Mouse (Mus musculus) MEL (cell line): ENCODE results near the gene Gpr146.

Source experiments
- CHD2 ChIP-seq: IDR thresholded peaks from 2 replicates; pipeline ENCODE4 v1.6.1; 2011; ENCODE audit warnings: low read length, improper control_type of control experiment
- CTCF ChIP-seq, 3 experiments: IDR thresholded peaks in 2 of 3; conservative IDR thresholded peaks in 1 of 3; 2 replicates each; pipeline ENCODE4 v1.5.1; 2011 to 2012; ENCODE audit warnings: low read length in 3 of 3, low read depth in 2 of 3, mild to moderate bottlenecking in 2 of 3, improper control_type of control experiment in 1 of 3, inconsistent platforms in 1 of 3, mixed read lengths in 1 of 3, moderate library complexity in 1 of 3; ENCODE audit not compliant: control insufficient read depth in 1 of 3, insufficient read depth in 1 of 3, poor library complexity in 1 of 3, severe bottlenecking in 1 of 3
- ELF1 ChIP-seq: IDR thresholded peaks from 2 replicates; pipeline ENCODE4 v1.6.1; 2014; ENCODE audit warnings: low read depth, mild to moderate bottlenecking, inconsistent platforms, low read length, improper control_type of control experiment, moderate library complexity
- JUND ChIP-seq: IDR thresholded peaks from 2 replicates; pipeline ENCODE4 v1.6.1; 2011; ENCODE audit warnings: low read depth, mild to moderate bottlenecking, improper control_type of control experiment, low read length
- POLR2A ChIP-seq, 2 experiments: IDR thresholded peaks; 2 replicates each; pipeline ENCODE4 v1.6.1; 2011 to 2012; ENCODE audit warnings: low read length in 2 of 2, mild to moderate bottlenecking in 2 of 2, control low read depth in 1 of 2, improper control_type of control experiment in 1 of 2, low read depth in 1 of 2, moderate library complexity in 1 of 2; ENCODE audit not compliant: control insufficient read depth in 1 of 2, insufficient read depth in 1 of 2, poor library complexity in 1 of 2
- POLR2AphosphoS2 ChIP-seq: IDR thresholded peaks from 2 replicates; pipeline ENCODE4 v1.6.1; 2011; ENCODE audit warnings: low read length, improper control_type of control experiment
- RAD21 ChIP-seq: IDR thresholded peaks from 2 replicates; pipeline ENCODE4 v1.6.1; 2011; ENCODE audit warnings: mild to moderate bottlenecking, low read depth, low read length, improper control_type of control experiment
- RCOR1 ChIP-seq: IDR thresholded peaks from 2 replicates; pipeline ENCODE4 v1.6.1; 2012; ENCODE audit warnings: low read depth, mild to moderate bottlenecking, inconsistent platforms, low read length, improper control_type of control experiment
- TBP ChIP-seq: IDR thresholded peaks from 2 replicates; pipeline ENCODE4 v1.8.0; 2011; ENCODE audit warnings: low read depth, low read length, improper control_type of control experiment
- TCF12 ChIP-seq: IDR thresholded peaks from 2 replicates; pipeline ENCODE4 v1.6.1; 2014; ENCODE audit warnings: low read depth, mild to moderate bottlenecking, inconsistent platforms, low read length, improper control_type of control experiment, moderate library complexity
- ZKSCAN1 ChIP-seq: IDR thresholded peaks from 2 replicates; pipeline ENCODE4 v1.6.1; 2012; ENCODE audit warnings: low read depth, mild to moderate bottlenecking, inconsistent platforms, low read length, improper control_type of control experiment, moderate library complexity

DNA sequence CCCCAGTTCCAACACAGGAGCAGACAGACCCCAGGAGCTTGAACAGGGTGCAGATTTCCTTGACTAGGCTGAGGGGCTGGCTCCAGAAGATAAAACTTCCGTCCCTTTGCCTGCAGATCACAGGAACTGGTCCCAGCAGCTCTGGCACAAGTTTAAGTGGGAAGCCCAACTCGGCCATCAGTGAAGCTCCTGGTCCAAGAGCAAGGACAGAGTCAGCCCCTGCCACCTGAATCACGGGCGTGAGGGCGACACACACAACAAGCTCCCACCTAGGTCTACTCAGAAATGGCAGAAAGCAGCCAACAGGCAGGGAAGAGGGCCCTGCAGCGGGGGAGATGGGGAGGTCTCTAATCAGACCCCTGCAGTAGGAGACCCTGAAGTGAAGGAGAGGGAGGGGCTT is 7.2 kb upstream of the Gpr146 start:
- TF ChIP-seq TBP (no peak), JUND (no peak), ELF1 (no peak), CTCF (IDR thresholded peaks at IDR 0.05 in 2 of 3, conservative IDR thresholded peaks at IDR 0.05 in 1 of 3; ENCODE audit: control insufficient read depth in 1 of 3, insufficient read depth in 1 of 3, low read depth in 2 of 3, low read length in 3 of 3, poor library complexity in 1 of 3, severe bottlenecking in 1 of 3) (no peak), CHD2 (no peak), ZKSCAN1 (no peak), RAD21 (no peak), POLR2A (IDR thresholded peaks at IDR 0.05; ENCODE audit: control insufficient read depth in 1 of 2, insufficient read depth in 1 of 2, low read depth in 1 of 2, low read length in 2 of 2, poor library complexity in 1 of 2) (no peak), RCOR1 (no peak), TCF12 (no peak), POLR2AphosphoS2 (no peak)
